Mouse (Mus musculus) heart, embryonic 14.5 days (tissue): ENCODE data around the gene Igf2bp3. TPM values are rescaled to one million over a fixed set of nuclear protein-coding genes. Genes with fewer than 3 reads are reported as not detected.

Experiments used
- ATAC-seq: fragments of 200-750 bp; cut with Nextera tagmentation; 2 replicates; pipeline ENCODE4 v1.8.0; 2017; ENCODE audit warnings: low read depth, moderate TSS enrichment; ENCODE audit not compliant: insufficient number of reproducible peaks, insufficient read depth, low FRiP score
- H3K27ac ChIP-seq, 2 experiments: fragments of 200-500 bp in 1 of 2; fragments of 300-500 bp in 1 of 2; sonication (generic) in 1 of 2; replicated peaks in 1 of 2; 2 replicates each; pipeline ENCODE4 v1.5.1; 2012 to 2014; ENCODE audit warnings: low read depth in 2 of 2, low read length in 2 of 2, control low read depth in 1 of 2, mild to moderate bottlenecking in 1 of 2, mixed read lengths in 1 of 2; ENCODE audit not compliant: control insufficient read depth in 1 of 2, insufficient read depth in 1 of 2
- H3K27me3 ChIP-seq: fragments of 300-500 bp; sonication (generic); 2 replicates; pipeline ENCODE4 v1.6.1; 2014; ENCODE audit warnings: mild to moderate bottlenecking, low read length, control low read depth; ENCODE audit not compliant: control insufficient read depth, insufficient read depth
- H3K36me3 ChIP-seq: fragments of 300-500 bp; sonication (generic); 2 replicates; pipeline ENCODE4 v1.6.1; 2014; ENCODE audit warnings: mild to moderate bottlenecking, control low read depth, low read length, mixed read lengths; ENCODE audit not compliant: control insufficient read depth, insufficient read depth
- H3K4me1 ChIP-seq, 2 experiments: fragments of 200-500 bp in 1 of 2; fragments of 300-500 bp in 1 of 2; sonication (generic) in 1 of 2; 2 replicates each; pipeline ENCODE4 v1.6.1; 2012 to 2014; ENCODE audit warnings: low read length in 2 of 2, control low read depth in 1 of 2, mixed read lengths in 1 of 2; ENCODE audit not compliant: control insufficient read depth in 2 of 2, insufficient read depth in 2 of 2
- H3K4me2 ChIP-seq: fragments of 300-500 bp; sonication (generic); 2 replicates; pipeline ENCODE4 v1.6.1; 2014; ENCODE audit warnings: mild to moderate bottlenecking, low read length
- H3K4me3 ChIP-seq, 2 experiments: fragments of 200-500 bp in 1 of 2; fragments of 300-500 bp in 1 of 2; sonication (generic) in 1 of 2; 2 replicates each; pipeline ENCODE4 v1.5.1; 2012 to 2014; ENCODE audit warnings: low read length in 2 of 2, mild to moderate bottlenecking in 2 of 2, control low read depth in 1 of 2, low read depth in 1 of 2, moderate library complexity in 1 of 2; ENCODE audit not compliant: control insufficient read depth in 1 of 2, insufficient read depth in 1 of 2
- H3K9ac ChIP-seq: fragments of 300-500 bp; sonication (generic); 2 replicates; pipeline ENCODE4 v1.6.1; 2014; ENCODE audit warnings: mild to moderate bottlenecking, low read length
- H3K9me3 ChIP-seq: fragments of 300-500 bp; sonication (generic); 2 replicates; pipeline ENCODE4 v1.6.1; 2016; ENCODE audit warnings: low read length, control low read depth; ENCODE audit not compliant: control insufficient read depth
- WGBS: fragments of 180-500 bp; shearing (Covaris S2); extraction: QIAGEN DNeasy Blood & Tissue Kit; methylation state at CpG from one replicate; pipeline ENCODE4 v1.1.7; 2014; 5-methylcytosine and 5-hydroxymethylcytosine counted together
- polyA plus RNA-seq: library from polyadenylated mRNA; unstranded; fragments of >200 nt; fragmentation: Nextera tagmentation; extraction: Ambion mirVana; gene quantifications from 2 replicates; pipeline ENCODE4 v1.2.1, GENCODE M21; 2014

Gene Igf2bp3
- polyA plus RNA-seq, 1 experiment from 2014 or later: 44.2 TPM

- no peak overlapping the region for H3K4me3 ChIP-seq
- H3K36me3 ChIP-seq: no peaks in the 10 kb centered on the region
- ATAC-seq: no peak
- H3K27me3 ChIP-seq: no peaks in the 10 kb centered on the region
- no peak overlapping the region for H3K9ac ChIP-seq
- no peak overlapping the region for H3K27ac ChIP-seq
- no peak overlapping the region for H3K4me2 ChIP-seq
- peaks cover 9 to 25% of the 10 kb centered on the region in 2 experiments for H3K4me1 ChIP-seq
- 86% methylated on average over 9 of the region's 9 CpGs for WGBS
- H3K9me3 ChIP-seq: no peaks in the 10 kb centered on the region
These were observed 72.3 kb downstream of the Igf2bp3 start for GRCm38 (mm10) chr6:49142428-49142827.

- Histone ChIP-seq H3K27me3 (no peaks in the 10 kb centered on the region), H3K4me3 (no peak overlapping the region), H3K36me3 (no peaks in the 10 kb centered on the region), H3K4me2 (no peak overlapping the region), H3K27ac (no peak overlapping the region), H3K9me3 (no peaks in the 10 kb centered on the region), H3K9ac (no peak overlapping the region), H3K4me1 (peaks cover 7 to 23% of the 10 kb centered on the region in 2 experiments)
- no peak for ATAC-seq
- WGBS: 60% methylated on average over 5 of the region's 5 CpGs
These were observed 73.6 kb downstream of the Igf2bp3 start for GRCm38 (mm10) chr6:49141125-49141524.

GRCm38 (mm10) chr6:49138159-49139051 lies 76.4 kb downstream of the Igf2bp3 start:
- peaks cover 7 to 16% of the 10 kb centered on the region in 2 experiments for H3K4me1 ChIP-seq
- no peaks in the 10 kb centered on the region for H3K9me3 ChIP-seq
- 55% methylated on average over 17 of the region's 17 CpGs for whole genome bisulfite sequencing
- H3K36me3 ChIP-seq: no peaks in the 10 kb centered on the region
- H3K27me3 ChIP-seq: no peaks in the 10 kb centered on the region
- no peak overlapping the region for H3K27ac ChIP-seq
- ATAC-seq: no peak
- H3K9ac ChIP-seq: no peak overlapping the region
- H3K4me2 ChIP-seq: no peak overlapping the region
- H3K4me3 ChIP-seq: no peak overlapping the region

- no peaks in the 10 kb centered on the region for H3K9me3 ChIP-seq
- H3K4me1 ChIP-seq: peaks cover 7 to 18% of the 10 kb centered on the region in 2 experiments
- no peak for ATAC-seq
These were observed 78.0 kb downstream of the Igf2bp3 start for GRCm38 (mm10) chr6:49136739-49137138.

GRCm38 (mm10) chr6:49132352-49133090 lies 82.2 kb downstream of the Igf2bp3 start:
- Histone ChIP-seq H3K9me3 (no peaks in the 10 kb centered on the region), H3K4me2 (no peak overlapping the region), H3K4me1 (peaks cover 0 to 8% of the 10 kb centered on the region in 2 experiments; a peak in 1 of 4 replicates), H3K36me3 (peaks cover 11% of the 10 kb centered on the region; the same call in 1 of the 2 replicates), H3K4me3 (no peak overlapping the region), H3K27me3 (no peaks in the 10 kb centered on the region), H3K27ac (no peak overlapping the region), H3K9ac (no peak overlapping the region)
- WGBS: 64% methylated on average over 6 of the region's 6 CpGs
- no peak for ATAC-seq

More at GRCm38 (mm10) chr6:49136739-49137138, 78.0 kb downstream of the Igf2bp3 start:
- Histone ChIP-seq H3K9ac (no peak overlapping the region), H3K27me3 (no peaks in the 10 kb centered on the region), H3K27ac (no peak overlapping the region), H3K4me3 (no peak overlapping the region), H3K36me3 (peaks cover 3% of the 10 kb centered on the region; the same call in 1 of the 2 replicates), H3K4me2 (no peak overlapping the region)
- WGBS: 65% methylated on average over 5 of the region's 5 CpGs

GRCm38 (mm10) chr6:49131855-49132254 lies 82.9 kb downstream of the Igf2bp3 start:
- no peaks in the 10 kb centered on the region for H3K27me3 ChIP-seq
- 94% methylated on average over 9 of the region's 9 CpGs for WGBS

GRCm38 (mm10) chr6:49130328-49130727 lies 84.4 kb downstream of the Igf2bp3 start:
- Histone ChIP-seq H3K4me1 (peaks cover 0 to 7% of the 10 kb centered on the region in 2 experiments; a peak in 1 of 4 replicates), H3K27me3 (no peaks in the 10 kb centered on the region), H3K36me3 (peaks cover 13% of the 10 kb centered on the region; the same call in 1 of the 2 replicates), H3K4me2 (no peak overlapping the region), H3K27ac (no peak overlapping the region), H3K9me3 (no peaks in the 10 kb centered on the region), H3K9ac (no peak overlapping the region), H3K4me3 (no peak overlapping the region)
- ATAC-seq: no peak

More at GRCm38 (mm10) chr6:49131855-49132254, 82.9 kb downstream of the Igf2bp3 start:
- Histone ChIP-seq H3K36me3 (peaks cover 11% of the 10 kb centered on the region; the same call in 1 of the 2 replicates), H3K4me2 (no peak overlapping the region), H3K4me3 (no peak overlapping the region), H3K27ac (no peak overlapping the region), H3K9me3 (no peaks in the 10 kb centered on the region), H3K9ac (no peak overlapping the region), H3K4me1 (peaks cover 0 to 8% of the 10 kb centered on the region in 2 experiments; a peak in 1 of 4 replicates)
- no peak for ATAC-seq
